Mouse (Mus musculus): ENCODE results near the gene Arntl2.

DNA sequence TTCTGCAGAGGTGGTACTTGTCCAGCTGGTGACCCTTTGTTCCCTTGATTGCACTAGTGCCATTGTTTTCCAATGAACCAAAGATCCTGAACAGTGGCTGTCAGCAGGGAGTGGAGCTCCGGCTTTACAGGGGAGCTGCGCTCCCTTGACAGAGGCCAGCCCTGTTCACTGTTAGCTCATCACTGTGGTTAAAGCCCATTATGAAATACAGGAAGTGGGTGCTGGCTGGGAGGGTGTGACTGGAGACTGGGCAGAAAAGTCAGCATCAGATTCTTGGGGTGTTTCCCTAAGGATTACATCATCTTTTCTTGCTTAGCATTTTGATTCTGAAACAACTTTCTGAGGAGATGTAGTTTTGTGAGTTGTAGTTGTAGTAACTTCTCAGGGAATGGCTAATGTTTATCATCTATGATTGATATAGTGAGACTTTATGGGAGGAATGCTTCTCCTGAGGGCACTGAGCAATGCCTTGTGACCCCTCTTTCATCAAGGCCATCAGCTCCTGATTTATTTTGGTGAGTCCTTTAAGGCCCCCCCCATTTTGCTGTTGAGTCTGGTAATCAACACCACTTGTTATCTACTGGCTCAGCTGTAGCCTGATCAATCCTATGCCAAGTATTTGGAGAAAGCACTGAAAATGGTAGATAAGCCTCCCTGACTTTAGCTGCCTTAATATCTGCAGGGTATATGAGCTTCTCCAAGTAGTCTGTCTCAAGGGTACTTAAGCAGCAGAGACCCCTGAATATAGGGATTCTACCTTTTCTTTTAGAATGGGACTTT is 19.1 kb upstream of the Arntl2 start:
- no peak for TF ChIP-seq ZNF384 (IDR thresholded peaks at IDR 0.05; ENCODE audit: low read depth, low read length)
- peak in 1 of 2 experiments; percentile 36; a peak in 1 of 4 replicates for TF ChIP-seq POLR2A (IDR thresholded peaks at IDR 0.05; ENCODE audit: control insufficient read depth in 1 of 2, insufficient read depth in 1 of 2, low read depth in 1 of 2, low read length in 2 of 2, poor library complexity in 1 of 2)
- no peak for TF ChIP-seq CTCF (IDR thresholded peaks at IDR 0.05 in 2 of 3, conservative IDR thresholded peaks at IDR 0.05 in 1 of 3; ENCODE audit: control insufficient read depth in 1 of 3, insufficient read depth in 1 of 3, low read depth in 2 of 3, low read length in 3 of 3, poor library complexity in 1 of 3, severe bottlenecking in 1 of 3)
- TF ChIP-seq MAZ (IDR thresholded peaks at IDR 0.05; ENCODE audit: low read depth, low read length), result peak; percentile 60; the same call in 1 of the 2 replicates
- TF ChIP-seq TBP (IDR thresholded peaks at IDR 0.05; ENCODE audit: low read depth, low read length), result peak; percentile 70
- peak; percentile 78 to 88 for TF ChIP-seq EP300 (IDR thresholded peaks at IDR 0.05; ENCODE audit: low read depth in 1 of 2, low read length in 2 of 2)
- peak; percentile 45; the same call in 1 of the 2 replicates for TF ChIP-seq BHLHE40 (IDR thresholded peaks at IDR 0.05; ENCODE audit: borderline replicate concordance, low read depth, low read length)
- TF ChIP-seq POLR2AphosphoS5 (IDR thresholded peaks at IDR 0.05; ENCODE audit: borderline replicate concordance, low read depth, low read length), result no peak
- TF ChIP-seq HCFC1 (IDR thresholded peaks at IDR 0.05; ENCODE audit: low read depth, low read length), result no peak
- TF ChIP-seq MYC (IDR thresholded peaks at IDR 0.05; ENCODE audit: low read depth, low read length), result no peak
- TF ChIP-seq TAL1 (IDR thresholded peaks at IDR 0.05; ENCODE audit: low read length), result peak; percentile 83
- TF ChIP-seq UBTF (IDR thresholded peaks at IDR 0.05; ENCODE audit: borderline replicate concordance, insufficient read depth, low read depth, low read length), result no peak
